Mouse (Mus musculus) cortical plate, adult 2 months (tissue): Measurements from ENCODE around the gene Ly6g5c.

Source experiments
- CTCF ChIP-seq: fragments of 200-500 bp; IDR thresholded peaks from 2 replicates; pipeline ENCODE4 v1.5.1; 2011; ENCODE audit warnings: mild to moderate bottlenecking, control low read depth, low read length; ENCODE audit not compliant: insufficient read depth; ENCODE audit errors: extremely low read depth
- POLR2A ChIP-seq: fragments of 200-500 bp; IDR thresholded peaks from 2 replicates; pipeline ENCODE4 v1.6.1; 2011; ENCODE audit warnings: mild to moderate bottlenecking, low read length, control low read depth; ENCODE audit not compliant: insufficient read depth; ENCODE audit errors: extremely low read depth

DNA sequence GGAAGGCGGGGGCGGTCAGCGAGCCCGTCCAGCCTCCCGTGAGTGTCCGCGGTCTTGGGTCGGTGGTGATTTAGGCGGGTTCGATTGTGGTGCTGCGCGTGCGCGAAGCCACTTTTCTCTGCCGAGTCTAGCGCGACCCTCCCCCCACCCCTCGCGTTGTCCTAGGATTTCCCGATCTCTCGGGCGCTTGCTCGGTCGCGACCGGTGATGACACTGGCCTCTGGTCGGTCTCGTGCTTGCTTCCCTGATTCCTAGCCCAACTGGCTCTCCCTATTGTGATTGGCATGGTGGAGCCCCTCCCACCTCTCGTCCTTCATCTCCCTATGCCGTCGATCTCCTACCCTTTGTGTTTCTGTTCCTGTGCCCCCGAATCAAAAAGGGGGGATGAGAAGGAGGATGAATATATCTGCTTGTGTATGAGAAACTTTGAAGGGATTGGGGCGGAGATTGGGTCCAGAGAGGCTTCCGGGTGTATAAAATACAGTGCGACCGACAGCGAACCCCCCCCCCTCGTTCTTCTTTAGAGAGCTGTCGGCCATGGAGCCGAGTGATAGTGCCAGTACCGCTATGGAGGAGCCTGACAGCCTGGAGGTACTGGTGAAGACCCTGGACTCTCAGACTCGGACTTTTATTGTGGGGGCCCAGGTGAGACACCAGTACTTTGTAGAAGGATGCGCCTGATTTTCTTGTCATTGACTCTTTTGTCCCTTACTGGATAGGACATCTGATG lies 27.7 kb downstream of the Ly6g5c start:
- TF ChIP-seq POLR2A (no peak; the same call in 1 of the 2 replicates), CTCF (no peak)
